Mouse (Mus musculus) megakaryocyte, embryonic 14.5 days (primary cell): ENCODE measurements at regions not wholly inside any gene's neighbourhood (a gene's known extent, or its start where the extent isn't known, plus 50 kb on each side); places are given as distances from the start of the nearest gene placed in this dataset.

ENCODE experiments used
- H3K27me3 ChIP-seq: replicated peaks from 2 replicates; pipeline ENCODE3; 2012; ENCODE audit warnings: inconsistent platforms
- H3K36me3 ChIP-seq: replicated peaks from 2 replicates; pipeline ENCODE3; 2012; ENCODE audit warnings: low read length, inconsistent platforms, mixed read lengths
- H3K4me1 ChIP-seq: 2 replicates; pipeline ENCODE4 v1.6.1; 2012; ENCODE audit warnings: inconsistent platforms
- H3K4me3 ChIP-seq: replicated peaks from 2 replicates; pipeline ENCODE3; 2012; ENCODE audit warnings: moderate library complexity, mild to moderate bottlenecking, inconsistent platforms
- H3K9me3 ChIP-seq: 2 replicates; pipeline ENCODE4 v1.6.1; 2012; ENCODE audit warnings: inconsistent platforms
- FLI1 ChIP-seq: IDR thresholded peaks from 2 replicates; pipeline ENCODE4 v1.6.1; 2012; ENCODE audit warnings: low read length, inconsistent platforms, mixed read lengths
- GATA1 ChIP-seq: IDR thresholded peaks from 3 replicates; pipeline ENCODE4 v1.6.1; 2012; ENCODE audit warnings: mixed read lengths, low read length, inconsistent platforms, borderline replicate concordance

- TF ChIP-seq FLI1 (no peak), GATA1 (no peak)
- peaks cover 77% of the 10 kb centered on the region for H3K9me3 ChIP-seq
- H3K4me3 ChIP-seq: no peak overlapping the region
- H3K36me3 ChIP-seq: no peaks in the 10 kb centered on the region
- no peaks in the 10 kb centered on the region for H3K4me1 ChIP-seq
- H3K27me3 ChIP-seq: no peaks in the 10 kb centered on the region
Observed at GRCm38 (mm10) chr2:171641730-171642129, 401.5 kb downstream of the Cbln4 start.

- H3K4me1 ChIP-seq: no peaks in the 10 kb centered on the region
- no peak overlapping the region for H3K4me3 ChIP-seq
- TF ChIP-seq FLI1 (no peak), GATA1 (no peak)
- no peaks in the 10 kb centered on the region for H3K36me3 ChIP-seq
- peaks cover 80% of the 10 kb centered on the region for H3K9me3 ChIP-seq
- no peaks in the 10 kb centered on the region for H3K27me3 ChIP-seq
Observed at GRCm38 (mm10) chr2:171640478-171640877, 402.8 kb downstream of the Cbln4 start.

GRCm38 (mm10) chr2:171638931-171639330, 404.3 kb downstream of the Cbln4 start:
- TF ChIP-seq FLI1 (no peak), GATA1 (no peak)
- Histone ChIP-seq H3K4me1 (no peaks in the 10 kb centered on the region), H3K9me3 (peaks cover 77% of the 10 kb centered on the region), H3K4me3 (no peak overlapping the region), H3K27me3 (no peaks in the 10 kb centered on the region), H3K36me3 (no peaks in the 10 kb centered on the region)

GRCm38 (mm10) chr2:171636837-171637236, 406.4 kb downstream of the Cbln4 start:
- no peaks in the 10 kb centered on the region for H3K36me3 ChIP-seq
- H3K4me3 ChIP-seq: no peak overlapping the region
- H3K9me3 ChIP-seq: peaks cover 75% of the 10 kb centered on the region
- H3K4me1 ChIP-seq: no peaks in the 10 kb centered on the region
- TF ChIP-seq GATA1 (no peak), FLI1 (no peak)
- no peaks in the 10 kb centered on the region for H3K27me3 ChIP-seq

- no peaks in the 10 kb centered on the region for H3K36me3 ChIP-seq
- H3K9me3 ChIP-seq: peaks cover 68% of the 10 kb centered on the region
- H3K4me1 ChIP-seq: no peaks in the 10 kb centered on the region
- TF ChIP-seq FLI1 (no peak), GATA1 (no peak)
- no peak overlapping the region for H3K4me3 ChIP-seq
- H3K27me3 ChIP-seq: no peaks in the 10 kb centered on the region
Observed at GRCm38 (mm10) chr2:171633355-171634097, 409.7 kb downstream of the Cbln4 start.

GRCm38 (mm10) chr2:171630101-171630715, 413.1 kb downstream of the Cbln4 start:
- TF ChIP-seq GATA1 (no peak), FLI1 (no peak)

GRCm38 (mm10) chr2:171628182-171628850, 414.9 kb downstream of the Cbln4 start:
- H3K4me3 ChIP-seq: no peak overlapping the region
- no peaks in the 10 kb centered on the region for H3K36me3 ChIP-seq
- peaks cover 52% of the 10 kb centered on the region for H3K9me3 ChIP-seq
- H3K4me1 ChIP-seq: no peaks in the 10 kb centered on the region
- H3K27me3 ChIP-seq: no peaks in the 10 kb centered on the region
- TF ChIP-seq GATA1 (no peak), FLI1 (no peak)

More at GRCm38 (mm10) chr2:171630101-171630715, 413.1 kb downstream of the Cbln4 start:
- Histone ChIP-seq H3K9me3 (peaks cover 52% of the 10 kb centered on the region), H3K36me3 (no peaks in the 10 kb centered on the region), H3K4me3 (no peak overlapping the region), H3K4me1 (no peaks in the 10 kb centered on the region), H3K27me3 (no peaks in the 10 kb centered on the region)

GRCm38 (mm10) chr2:171620668-171621067, 422.6 kb downstream of the Cbln4 start:
- H3K4me3 ChIP-seq: no peak overlapping the region
- H3K9me3 ChIP-seq: peaks cover 59% of the 10 kb centered on the region
- TF ChIP-seq GATA1 (no peak), FLI1 (no peak)
- H3K36me3 ChIP-seq: no peaks in the 10 kb centered on the region
- H3K27me3 ChIP-seq: no peaks in the 10 kb centered on the region
- H3K4me1 ChIP-seq: no peaks in the 10 kb centered on the region

- H3K4me3 ChIP-seq: no peak overlapping the region
- no peaks in the 10 kb centered on the region for H3K4me1 ChIP-seq
- TF ChIP-seq FLI1: no peak
- no peak for TF ChIP-seq GATA1
- H3K27me3 ChIP-seq: no peaks in the 10 kb centered on the region
- H3K9me3 ChIP-seq: peaks cover 59% of the 10 kb centered on the region
- H3K36me3 ChIP-seq: no peaks in the 10 kb centered on the region
Observed at GRCm38 (mm10) chr2:171620253-171620652, 423.0 kb downstream of the Cbln4 start.

- Histone ChIP-seq H3K9me3 (peaks cover 49% of the 10 kb centered on the region), H3K36me3 (no peaks in the 10 kb centered on the region), H3K27me3 (no peaks in the 10 kb centered on the region), H3K4me3 (no peak overlapping the region), H3K4me1 (no peaks in the 10 kb centered on the region)
- TF ChIP-seq GATA1 (no peak), FLI1 (no peak)
Observed at GRCm38 (mm10) chr2:171618771-171619170, 424.5 kb downstream of the Cbln4 start.

- Histone ChIP-seq H3K4me3 (no peak overlapping the region), H3K27me3 (no peaks in the 10 kb centered on the region), H3K4me1 (no peaks in the 10 kb centered on the region), H3K36me3 (no peaks in the 10 kb centered on the region), H3K9me3 (peaks cover 49% of the 10 kb centered on the region)
- no peak for TF ChIP-seq FLI1
- no peak for TF ChIP-seq GATA1
Observed at GRCm38 (mm10) chr2:171618333-171618732, 424.9 kb downstream of the Cbln4 start.
